Mouse (Mus musculus) neural tube, embryonic 15.5 days (tissue): ENCODE data around the gene Tmem79. TPM values are rescaled to one million over a fixed set of nuclear protein-coding genes. Genes with fewer than 3 reads are reported as not detected.

Experiments used
- ATAC-seq: fragments of 200-750 bp; cut with Nextera tagmentation; 2 replicates; pipeline ENCODE4 v1.8.0; 2017; ENCODE audit warnings: mild to moderate bottlenecking, moderate TSS enrichment, moderate library complexity; ENCODE audit not compliant: low FRiP score
- H3K27ac ChIP-seq: fragments of 300-500 bp; sonication (generic); replicated peaks from 2 replicates; pipeline ENCODE4 v1.5.1; 2015; ENCODE audit warnings: mild to moderate bottlenecking, inconsistent platforms
- H3K27me3 ChIP-seq: fragments of 300-500 bp; sonication (generic); replicated peaks from 2 replicates; pipeline ENCODE4 v1.6.1; 2015; ENCODE audit warnings: inconsistent platforms
- H3K36me3 ChIP-seq: fragments of 300-500 bp; sonication (generic); 2 replicates; pipeline ENCODE4 v1.6.1; 2015; ENCODE audit warnings: inconsistent platforms
- H3K4me1 ChIP-seq: fragments of 300-500 bp; sonication (generic); 2 replicates; pipeline ENCODE4 v1.6.1; 2015; ENCODE audit warnings: inconsistent platforms
- H3K4me2 ChIP-seq: fragments of 300-500 bp; sonication (generic); 2 replicates; pipeline ENCODE4 v1.6.1; 2015; ENCODE audit warnings: inconsistent platforms, mild to moderate bottlenecking, moderate library complexity
- H3K4me3 ChIP-seq: fragments of 300-500 bp; sonication (generic); replicated peaks from 2 replicates; pipeline ENCODE4 v1.5.1; 2015; ENCODE audit warnings: mild to moderate bottlenecking, inconsistent platforms
- H3K9ac ChIP-seq: fragments of 300-500 bp; sonication (generic); replicated peaks from 2 replicates; pipeline ENCODE4 v1.6.1; 2015; ENCODE audit warnings: mild to moderate bottlenecking, inconsistent platforms
- H3K9me3 ChIP-seq: fragments of 300-500 bp; sonication (generic); replicated peaks from 2 replicates; pipeline ENCODE4 v1.6.1; 2016; ENCODE audit warnings: inconsistent platforms
- WGBS: fragments of 180-500 bp; shearing (Covaris S2); methylation state at CpG from one replicate; pipeline ENCODE4 v1.1.7; 2015; ENCODE audit warnings: mixed read lengths; 5-methylcytosine and 5-hydroxymethylcytosine counted together
- polyA plus RNA-seq: library from polyadenylated mRNA; unstranded; fragments of >200 nt; fragmentation: Nextera tagmentation; extraction: Ambion mirVana; gene quantifications from 2 replicates; pipeline ENCODE4 v1.2.1, GENCODE M21; 2015

The Tmem79 gene
- polyA plus RNA-seq, 1 experiment from 2014 or later = 1.9 TPM

DNA sequence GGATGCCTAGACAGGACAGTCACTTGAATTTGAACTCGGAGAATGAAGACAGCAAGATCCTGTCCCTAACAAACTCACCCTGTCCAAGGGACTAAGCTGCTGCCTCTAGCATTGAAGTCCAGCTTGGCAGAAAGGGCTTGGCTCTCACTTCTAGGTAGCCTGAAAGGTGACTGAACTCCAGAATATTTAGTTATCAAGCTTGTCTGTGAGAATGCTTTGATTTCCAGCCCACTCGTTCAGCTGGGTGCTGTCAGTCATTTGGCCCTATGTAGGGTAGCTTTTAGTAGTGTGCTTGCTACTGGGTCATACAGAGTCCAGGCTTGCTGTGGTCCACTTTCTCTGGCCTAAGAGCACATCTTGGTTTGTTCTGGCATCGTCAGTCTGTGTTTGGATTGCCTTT, 3.1 kb upstream of the Tmem79 start:
- no peak overlapping the region for H3K9ac ChIP-seq
- no peaks in the 10 kb centered on the region for H3K9me3 ChIP-seq
- H3K4me2 ChIP-seq = no peak overlapping the region
- H3K27me3 ChIP-seq = no peaks in the 10 kb centered on the region
- peaks cover 25% of the 10 kb centered on the region for H3K36me3 ChIP-seq
- no peak overlapping the region for H3K27ac ChIP-seq
- no peak for ATAC-seq
- H3K4me1 ChIP-seq = peaks cover 34% of the 10 kb centered on the region
- H3K4me3 ChIP-seq = no peak overlapping the region
- 87% methylated on average over 3 of the region's 3 CpGs for WGBS

DNA sequence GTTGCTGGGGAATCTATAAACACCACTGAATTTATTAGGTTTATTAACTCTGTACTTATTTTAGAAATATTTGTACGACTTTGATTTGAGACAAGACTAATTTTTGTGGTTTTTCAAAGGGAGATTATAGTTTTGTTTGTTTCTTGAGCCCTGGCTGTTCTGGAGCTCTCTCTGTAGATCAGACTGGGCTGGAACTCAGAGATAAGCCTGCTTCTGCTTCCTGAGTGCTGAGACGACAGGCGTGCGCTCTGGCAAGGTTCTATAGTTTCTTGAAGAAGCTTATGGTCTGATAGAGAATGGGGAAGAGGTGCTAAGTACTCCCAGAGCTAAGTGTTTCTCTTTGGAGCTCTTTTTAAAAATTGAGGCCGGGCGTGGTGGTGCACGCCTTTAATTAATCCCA, 2.4 kb upstream of the Tmem79 start:
- Histone ChIP-seq H3K27me3 (no peaks in the 10 kb centered on the region), H3K9ac (no peak overlapping the region), H3K9me3 (no peaks in the 10 kb centered on the region), H3K4me1 (peaks cover 34% of the 10 kb centered on the region), H3K4me3 (no peak overlapping the region), H3K4me2 (no peak overlapping the region), H3K36me3 (peaks cover 18% of the 10 kb centered on the region), H3K27ac (no peak overlapping the region)
- WGBS = 94% methylated on average over 7 of the region's 7 CpGs
- no peak for ATAC-seq

DNA sequence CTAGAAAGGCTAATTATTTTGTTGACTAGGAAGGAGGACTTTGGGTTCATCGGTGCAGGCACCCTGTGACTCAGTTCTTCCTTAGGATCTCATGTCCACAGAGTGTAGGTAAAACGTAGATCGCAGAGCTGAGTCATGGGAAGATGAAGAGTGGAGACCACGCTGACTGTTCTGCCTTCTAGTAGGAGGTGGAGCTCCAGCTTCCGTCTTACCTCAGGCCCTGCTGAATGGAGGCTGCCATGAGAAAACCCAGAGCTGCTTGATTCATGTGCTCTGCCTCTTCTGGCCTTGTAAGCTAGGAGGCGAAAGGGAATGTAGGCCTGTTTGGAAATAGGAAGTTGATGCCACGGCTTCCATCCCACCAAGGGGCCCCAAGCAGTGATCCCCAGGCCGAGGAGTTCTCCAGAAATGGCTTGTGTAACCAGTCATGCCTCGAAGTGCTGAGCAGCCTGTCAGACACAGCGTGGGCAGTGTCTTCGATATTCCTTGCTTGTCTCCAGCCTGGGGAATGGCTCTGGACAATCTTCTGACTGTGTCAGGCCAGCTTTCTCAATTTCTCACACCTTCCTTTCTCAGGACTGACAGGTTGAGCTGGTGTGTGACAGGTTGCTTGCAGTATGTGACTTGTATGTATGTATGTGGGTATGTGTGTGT, 1.5 kb upstream of the Tmem79 start:
- WGBS = 78% methylated on average over 11 of the region's 11 CpGs
- ATAC-seq = no peak
- Histone ChIP-seq H3K27ac (0 out of 2 replicates have a peak overlapping the region, but pooled peaks have one; percentile 13), H3K4me2 (peak overlapping the region; percentile 71), H3K9me3 (no peaks in the 10 kb centered on the region), H3K4me1 (peaks cover 34% of the 10 kb centered on the region), H3K27me3 (no peaks in the 10 kb centered on the region), H3K9ac (0 out of 2 replicates have a peak overlapping the region, but pooled peaks have one; percentile 21), H3K4me3 (peak overlapping the region; percentile 15; the same call in 1 of the 2 replicates), H3K36me3 (peaks cover 10% of the 10 kb centered on the region)

DNA sequence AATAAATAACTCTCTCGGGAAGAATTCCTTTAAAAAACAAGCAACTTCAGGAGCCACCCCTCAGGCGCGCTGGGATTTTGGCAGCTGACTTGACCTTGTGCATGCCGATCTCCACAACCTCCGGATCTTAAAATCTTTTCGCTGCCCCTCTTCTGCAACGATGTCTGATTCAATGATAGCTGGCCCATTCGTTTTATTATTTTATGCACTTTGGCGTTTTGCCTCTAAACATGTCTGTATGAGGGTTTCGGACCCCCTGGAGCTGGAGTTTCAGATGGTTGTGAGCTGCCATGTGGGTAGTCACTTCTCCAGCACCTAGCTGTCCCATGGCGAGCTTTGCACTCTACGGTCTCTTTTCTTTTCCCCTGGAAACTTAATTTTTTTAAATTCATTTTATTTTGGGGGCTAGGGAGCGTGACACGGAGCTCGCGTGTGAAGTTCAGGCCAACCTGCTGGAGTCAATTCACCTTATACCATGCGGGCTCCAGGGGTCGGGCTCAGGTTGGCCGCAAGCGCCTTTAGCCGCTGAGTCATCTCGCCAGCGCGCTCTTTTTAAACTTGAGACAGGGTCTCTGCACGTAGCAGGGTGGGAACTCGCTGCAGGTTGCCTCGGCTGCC, 403 bp downstream of the Tmem79 start:
- ATAC-seq = peak; percentile 75
- Histone ChIP-seq H3K9ac (peak overlapping the region; percentile 97), H3K27me3 (no peaks in the 10 kb centered on the region), H3K9me3 (no peaks in the 10 kb centered on the region), H3K27ac (peak overlapping the region; percentile 98), H3K4me2 (peak overlapping the region; percentile 71), H3K4me3 (peak overlapping the region; percentile 87), H3K4me1 (peaks cover 34% of the 10 kb centered on the region), H3K36me3 (no peaks in the 10 kb centered on the region)
- 2% methylated on average over 27 of the region's 27 CpGs for WGBS

DNA sequence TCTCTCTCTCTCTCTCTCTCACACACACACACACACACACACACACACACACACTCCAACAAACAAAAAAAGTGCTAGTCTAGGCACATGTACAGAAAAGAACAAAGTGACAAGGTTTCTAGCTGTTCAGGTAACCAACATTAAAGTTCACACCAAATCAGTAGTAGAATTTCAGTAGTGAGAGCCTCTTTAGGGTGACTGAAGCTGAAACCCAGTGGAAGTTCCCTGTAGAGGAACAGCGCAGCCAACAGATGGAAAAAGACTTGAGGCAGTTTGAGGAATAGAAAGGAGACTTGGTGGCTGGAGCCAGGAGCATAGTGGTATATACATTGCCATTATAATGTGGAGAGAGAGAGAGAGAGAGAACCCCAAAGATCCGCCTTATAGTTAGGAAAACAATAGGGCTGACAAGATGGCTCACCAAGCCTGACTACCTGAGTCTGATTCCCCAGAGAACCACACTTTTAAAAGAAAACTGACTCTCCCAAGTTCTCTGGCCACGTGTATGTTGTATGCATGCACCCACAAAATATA, 979 bp downstream of the Tmem79 start:
- Histone ChIP-seq H3K4me2 (peak overlapping the region; percentile 71), H3K4me3 (peak overlapping the region; percentile 87), H3K9me3 (no peaks in the 10 kb centered on the region), H3K4me1 (peaks cover 34% of the 10 kb centered on the region), H3K36me3 (no peaks in the 10 kb centered on the region), H3K27ac (peak overlapping the region; percentile 98), H3K27me3 (no peaks in the 10 kb centered on the region), H3K9ac (peak overlapping the region; percentile 97)
- no peak for ATAC-seq
- 38% methylated on average over 3 of the region's 3 CpGs for whole genome bisulfite sequencing

DNA sequence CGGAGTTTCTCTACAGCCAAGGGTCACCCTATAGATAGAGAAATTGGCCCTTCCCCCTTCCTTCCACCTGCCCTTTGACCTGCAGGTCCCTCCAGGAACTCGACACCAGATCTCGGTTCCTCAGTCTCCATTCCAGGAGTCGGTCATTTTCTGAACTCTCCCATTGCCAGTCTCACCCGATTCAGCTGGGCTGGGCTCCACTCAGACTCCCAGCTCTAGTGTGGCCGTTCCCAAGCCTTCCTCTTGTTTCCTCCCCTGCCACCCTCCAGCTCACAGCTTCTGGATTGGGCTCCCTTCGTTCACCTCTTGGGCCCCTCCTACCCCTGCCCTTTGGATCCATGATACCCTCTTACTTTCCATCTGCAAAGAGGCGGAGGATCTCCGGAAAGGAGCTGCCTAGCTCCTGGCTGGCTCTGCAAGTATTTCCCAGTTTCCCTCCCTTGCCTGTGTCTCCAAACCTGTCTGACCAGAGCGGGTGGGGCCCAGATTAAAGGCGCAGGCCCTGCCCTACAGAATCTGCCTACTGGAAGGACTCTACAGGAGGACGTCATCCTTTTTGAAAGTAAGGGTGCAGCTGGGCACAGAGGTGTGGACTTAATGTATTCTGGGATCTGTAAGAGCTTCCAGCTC, 1.8 kb downstream of the Tmem79 start:
- Histone ChIP-seq H3K4me3 (no peak overlapping the region), H3K9ac (no peak overlapping the region), H3K4me2 (no peak overlapping the region), H3K4me1 (peaks cover 32% of the 10 kb centered on the region), H3K27me3 (no peaks in the 10 kb centered on the region), H3K27ac (no peak overlapping the region), H3K9me3 (no peaks in the 10 kb centered on the region), H3K36me3 (peaks cover 4% of the 10 kb centered on the region; the same call in 1 of the 2 replicates)
- 63% methylated on average over 12 of the region's 12 CpGs for WGBS
- ATAC-seq = no peak

DNA sequence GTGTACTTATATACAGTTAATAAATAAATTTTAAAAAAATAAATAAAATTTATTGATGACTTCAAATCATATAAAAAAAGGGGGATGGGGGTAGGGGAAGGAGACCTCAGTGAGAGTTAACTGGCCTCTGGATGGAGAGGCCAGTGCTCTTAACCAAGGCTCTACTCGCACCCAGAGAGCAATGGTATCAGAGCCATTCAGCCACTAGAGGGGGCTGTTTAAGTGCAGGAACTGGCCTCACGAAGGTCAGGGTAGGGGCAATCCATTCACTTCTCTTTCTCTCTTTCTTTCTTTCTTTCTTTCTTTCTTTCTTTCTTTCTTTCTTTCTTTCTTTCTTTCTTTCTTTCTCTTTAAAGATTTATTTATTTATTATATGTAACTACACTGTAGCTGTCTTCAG, 4.7 kb downstream of the Tmem79 start:
- Histone ChIP-seq H3K27me3 (no peaks in the 10 kb centered on the region), H3K4me2 (no peak overlapping the region), H3K9ac (no peak overlapping the region), H3K27ac (no peak overlapping the region), H3K4me3 (no peak overlapping the region), H3K4me1 (peaks cover 14% of the 10 kb centered on the region), H3K36me3 (peaks cover 9% of the 10 kb centered on the region; the same call in 1 of the 2 replicates), H3K9me3 (no peaks in the 10 kb centered on the region)
- 23% methylated on average over 2 of the region's 2 CpGs for WGBS
- ATAC-seq = no peak

DNA sequence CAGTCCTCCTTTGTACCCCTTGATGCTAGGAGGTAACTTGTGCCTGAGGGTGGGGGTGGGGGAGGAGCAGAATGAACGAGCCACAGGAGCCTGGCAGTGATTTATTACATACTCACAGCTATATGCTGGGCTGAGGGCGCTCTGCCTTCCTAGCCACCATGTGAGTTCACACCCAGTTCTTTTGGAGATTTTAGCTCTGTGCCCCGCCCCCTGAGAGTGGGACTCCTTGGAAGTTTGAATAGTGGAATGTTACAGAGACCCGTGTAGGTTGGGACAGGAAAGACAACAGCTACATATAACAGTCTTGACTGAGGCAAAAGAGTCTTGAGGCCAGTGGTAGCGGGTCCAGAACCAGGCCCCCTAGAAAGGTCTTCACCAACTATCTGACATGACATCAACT, 7.0 kb downstream of the Tmem79 start:
- WGBS = 63% methylated on average over 5 of the region's 5 CpGs
- no peak overlapping the region for H3K9ac ChIP-seq
- H3K4me2 ChIP-seq = no peak overlapping the region
- peaks cover 20% of the 10 kb centered on the region for H3K4me1 ChIP-seq
- no peaks in the 10 kb centered on the region for H3K27me3 ChIP-seq
- H3K4me3 ChIP-seq = no peak overlapping the region
- peaks cover 9% of the 10 kb centered on the region; the same call in 1 of the 2 replicates for H3K36me3 ChIP-seq
- no peak overlapping the region for H3K27ac ChIP-seq
- no peak for ATAC-seq
- no peaks in the 10 kb centered on the region for H3K9me3 ChIP-seq

DNA sequence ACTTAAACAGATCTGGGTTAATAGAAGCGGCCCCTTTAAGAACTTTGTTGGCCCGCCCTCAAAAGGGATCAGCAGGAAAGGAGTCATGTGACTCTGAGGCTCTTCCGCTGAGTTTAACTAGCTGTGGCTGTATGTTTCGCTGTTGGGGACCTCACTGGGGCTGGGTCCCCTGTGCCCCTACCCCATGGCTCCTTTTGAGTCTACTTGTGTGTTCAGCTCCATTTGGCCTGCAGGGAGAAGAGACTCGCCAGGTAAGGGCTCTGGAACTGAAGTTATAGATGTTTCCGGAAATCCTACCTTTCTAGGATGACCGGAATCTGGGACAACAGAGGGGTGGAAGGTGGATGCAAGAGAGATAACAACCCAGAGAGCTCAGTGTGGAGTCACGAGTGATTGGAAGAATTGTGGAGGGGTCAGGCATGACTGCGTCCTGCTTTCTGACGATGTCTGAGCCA, 11.0 kb downstream of the Tmem79 start, which contains the start of gene Glmp:
TSS of gene Glmp (plus strand) at position 73 of the 455 bp plus-strand sequence.
- peak; percentile 88 for ATAC-seq
- H3K27me3 ChIP-seq = no peaks in the 10 kb centered on the region
- peak within 1 kb of the TSS; percentile 73 for H3K4me3 ChIP-seq
- H3K9me3 ChIP-seq = no peaks in the 10 kb centered on the region
- peak within 1 kb of the TSS; percentile 43; the same call in 1 of the 2 replicates for H3K27ac ChIP-seq
- H3K9ac ChIP-seq = peak within 1 kb of the TSS; percentile 79
- WGBS = 2% methylated on average over 10 of the region's 10 CpGs
- H3K4me2 ChIP-seq = peak within 1 kb of the TSS; percentile 89
- peaks cover 40% of the 10 kb centered on the region for H3K36me3 ChIP-seq
- peaks cover 20% of the 10 kb centered on the region for H3K4me1 ChIP-seq

DNA sequence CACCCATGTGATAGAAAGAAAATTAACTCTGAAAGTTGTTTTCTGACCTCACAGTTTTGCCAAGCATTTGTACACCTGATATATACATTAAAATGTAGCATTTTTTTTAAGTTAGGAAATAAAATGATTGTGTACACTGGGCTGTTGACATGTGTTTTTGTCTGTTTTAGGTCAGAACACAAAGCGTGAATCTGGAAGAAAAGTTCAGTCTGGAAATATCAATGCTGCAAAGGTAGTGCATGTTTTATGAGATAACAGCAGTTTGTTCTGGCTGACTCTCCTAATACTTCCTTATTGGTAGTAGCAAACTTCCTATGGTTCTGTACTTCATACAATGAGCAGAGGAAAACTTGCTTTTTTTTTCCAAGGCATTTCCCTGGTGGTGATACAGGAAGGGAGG, 36.8 kb downstream of the Tmem79 start:
- Histone ChIP-seq H3K27me3 (no peaks in the 10 kb centered on the region), H3K36me3 (peaks cover 47% of the 10 kb centered on the region), H3K4me2 (no peak overlapping the region), H3K4me1 (peaks cover 27% of the 10 kb centered on the region), H3K4me3 (no peak overlapping the region), H3K9ac (no peak overlapping the region), H3K27ac (no peak overlapping the region), H3K9me3 (no peaks in the 10 kb centered on the region)
- no peak for ATAC-seq
- 95% methylated on average over 1 of the region's 1 CpGs for WGBS

DNA sequence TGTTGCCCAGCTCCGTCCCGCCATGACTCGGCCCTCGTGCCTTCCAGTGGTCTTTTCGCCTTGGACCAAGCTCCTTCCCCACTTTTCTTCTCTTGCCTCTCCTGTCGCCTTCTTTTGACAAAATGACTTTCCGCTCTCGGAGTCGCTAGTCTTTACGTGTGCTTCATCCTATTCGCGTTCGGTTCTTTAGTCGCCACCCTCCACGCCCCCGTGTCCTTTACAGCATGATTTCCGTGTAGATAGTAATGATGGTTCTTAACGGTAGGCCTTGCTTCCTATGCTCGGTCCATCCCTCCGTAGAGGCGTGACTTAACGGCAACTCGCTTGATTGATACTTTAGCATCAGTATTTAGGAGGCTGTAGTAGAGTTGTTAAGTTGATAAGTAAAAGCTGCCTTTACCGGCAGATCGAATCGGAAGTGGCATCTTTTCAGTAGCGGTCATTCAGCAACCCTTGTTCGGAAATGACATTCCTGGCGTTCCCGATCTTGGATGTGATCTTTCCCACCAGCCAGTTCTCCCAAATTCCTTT, 38.6 kb downstream of the Tmem79 start:
- no peaks in the 10 kb centered on the region for H3K9me3 ChIP-seq
- peak overlapping the region; percentile 77 for H3K4me2 ChIP-seq
- under 1% methylated on average over 30 of the region's 30 CpGs for WGBS
- H3K27ac ChIP-seq = peak overlapping the region; percentile 90
- peak overlapping the region; percentile 86 for H3K9ac ChIP-seq
- H3K36me3 ChIP-seq = peaks cover 32% of the 10 kb centered on the region
- H3K4me3 ChIP-seq = peak overlapping the region; percentile 82
- ATAC-seq = no peak
- H3K4me1 ChIP-seq = peaks cover 27% of the 10 kb centered on the region
- H3K27me3 ChIP-seq = no peaks in the 10 kb centered on the region
